Comparison of ENCODE assay signal across 8 mouse cellular contexts in the genomic region with DNA sequence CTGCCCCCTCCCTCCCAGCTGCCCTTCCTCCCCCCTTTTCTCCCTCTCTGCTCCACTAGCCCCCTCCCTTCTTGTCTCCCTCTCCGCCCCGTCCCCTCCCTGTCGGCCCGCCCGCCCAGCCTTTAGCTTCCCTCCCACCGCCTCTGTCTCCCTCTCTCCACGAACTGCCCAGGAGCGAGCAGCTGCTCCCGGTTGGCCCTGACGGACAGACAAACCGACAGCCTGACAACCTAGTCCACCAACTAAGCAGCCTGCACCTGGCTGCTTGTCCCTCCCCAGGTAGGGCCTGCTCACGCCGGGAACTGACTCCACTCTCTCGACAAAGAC. TPM values are rescaled to one million over a fixed set of nuclear protein-coding genes. Genes with fewer than 3 reads are reported as not detected.
DNase-seq lines count a peak whose midpoint lies in the region; ATAC-seq and TF ChIP-seq lines count a peak whose summit lies in the region.

TSS of gene Bgn (plus strand) at position 119 of the 327 bp plus-strand sequence.

- H3K4me3 ChIP-seq in thymus, adult 2 months (ENCODE audit: control insufficient read depth, insufficient read depth, low read length), result no peak within 1 kb of the TSS
- no peak within 1 kb of the TSS for H3K4me3 ChIP-seq in forebrain, embryonic 15.5 days
- peak within 1 kb of the TSS; percentile 37 for H3K4me3 ChIP-seq in hindbrain, embryonic 10.5 days
- peak within 1 kb of the TSS; percentile 15 for H3K4me3 ChIP-seq in limb, embryonic 11.5 days (ENCODE audit: low read depth, low read length)
- peak within 1 kb of the TSS; percentile 23 for H3K4me3 ChIP-seq in neural tube, embryonic 13.5 days

- H3K36me3 ChIP-seq in thymus, adult 2 months (ENCODE audit: control insufficient read depth, insufficient read depth, low read length), result no peaks in the 10 kb centered on the region
- H3K36me3 ChIP-seq in forebrain, embryonic 15.5 days, result no peaks in the 10 kb centered on the region
- no peaks in the 10 kb centered on the region for H3K36me3 ChIP-seq in hindbrain, embryonic 10.5 days
- H3K36me3 ChIP-seq in limb, embryonic 11.5 days (ENCODE audit: control insufficient read depth, insufficient read depth, low read length), result no peaks in the 10 kb centered on the region
- no peaks in the 10 kb centered on the region for H3K36me3 ChIP-seq in neural tube, embryonic 13.5 days

- no peaks in the 10 kb centered on the region for H3K4me1 ChIP-seq in thymus, adult 2 months (replicated peaks; ENCODE audit: control insufficient read depth, insufficient read depth, low read length)
- no peaks in the 10 kb centered on the region for H3K4me1 ChIP-seq in forebrain, embryonic 15.5 days
- no peaks in the 10 kb centered on the region for H3K4me1 ChIP-seq in hindbrain, embryonic 10.5 days (replicated peaks)
- peaks cover 6% of the 10 kb centered on the region; the same call in 1 of the 2 replicates for H3K4me1 ChIP-seq in limb, embryonic 11.5 days (ENCODE audit: control insufficient read depth, insufficient read depth, low read length)
- no peaks in the 10 kb centered on the region for H3K4me1 ChIP-seq in neural tube, embryonic 13.5 days (replicated peaks)

- DNase-seq in thymus, adult 2 months, result no peak
- DNase-seq in thymus, postnatal 4 days, result no peak
- peak; percentile 13 for DNase-seq in hindbrain, embryonic 10.5 days (ENCODE audit: low spot score)
- peak; percentile 33 for DNase-seq in limb, embryonic 11.5 days (ENCODE audit: low spot score)
- no peak for DNase-seq in right cerebral cortex, postnatal 10 days (ENCODE audit: low spot score in 2 of 2)
- DNase-seq in right cerebral cortex, postnatal 36 days (ENCODE audit: low spot score in 2 of 2), result no peak

- WGBS in thymus, adult 2 months, result 45% methylated on average over 9 of the region's 14 CpGs
- WGBS in forebrain, embryonic 15.5 days, result 34% methylated on average over 10 of the region's 14 CpGs
- 39% methylated on average over 9 of the region's 14 CpGs for WGBS in hindbrain, embryonic 10.5 days
- 42% methylated on average over 12 of the region's 14 CpGs for WGBS in limb, embryonic 11.5 days
- 26% methylated on average over 14 of the region's 14 CpGs for WGBS in neural tube, embryonic 13.5 days

- no peak within 1 kb of the TSS for H3K27ac ChIP-seq in thymus, adult 2 months (ENCODE audit: control insufficient read depth, insufficient read depth, low read length)
- H3K27ac ChIP-seq in forebrain, embryonic 15.5 days (replicated peaks), result no peak within 1 kb of the TSS
- H3K27ac ChIP-seq in hindbrain, embryonic 10.5 days, result peak within 1 kb of the TSS; percentile 59
- H3K27ac ChIP-seq in limb, embryonic 11.5 days (replicated peaks; ENCODE audit: low read depth, low read length), result no peak within 1 kb of the TSS
- H3K27ac ChIP-seq in neural tube, embryonic 13.5 days (replicated peaks), result no peak within 1 kb of the TSS

- no peak within 1 kb of the TSS for H3K9ac ChIP-seq in forebrain, embryonic 15.5 days (replicated peaks)
- no peak within 1 kb of the TSS; the same call in 1 of the 2 replicates for H3K9ac ChIP-seq in limb, embryonic 11.5 days (ENCODE audit: low read length)
- 0 out of 2 replicates have a peak within 1 kb of the TSS, but pooled peaks have one; percentile 31 for H3K9ac ChIP-seq in neural tube, embryonic 13.5 days

- ATAC-seq in forebrain, embryonic 15.5 days (replicated peaks), result no peak
- no peak for ATAC-seq in limb, embryonic 11.5 days (ENCODE audit: insufficient number of reproducible peaks, low FRiP score, low TSS enrichment, low read depth)
- no peak for ATAC-seq in neural tube, embryonic 13.5 days (ENCODE audit: low read depth)

- H3K27me3 ChIP-seq in thymus, adult 2 months (ENCODE audit: control insufficient read depth, insufficient read depth, low read length), result no peaks in the 10 kb centered on the region
- H3K27me3 ChIP-seq in forebrain, embryonic 15.5 days, result no peaks in the 10 kb centered on the region
- H3K27me3 ChIP-seq in hindbrain, embryonic 10.5 days (ENCODE audit: insufficient read depth, poor library complexity, severe bottlenecking), result peaks cover 57% of the 10 kb centered on the region
- peaks cover 3% of the 10 kb centered on the region; the same call in 1 of the 2 replicates for H3K27me3 ChIP-seq in limb, embryonic 11.5 days (ENCODE audit: control insufficient read depth, insufficient read depth, low read length)
- H3K27me3 ChIP-seq in neural tube, embryonic 13.5 days, result no peaks in the 10 kb centered on the region

- no peaks in the 10 kb centered on the region for H3K9me3 ChIP-seq in forebrain, embryonic 15.5 days
- H3K9me3 ChIP-seq in hindbrain, embryonic 10.5 days, result no peaks in the 10 kb centered on the region
- H3K9me3 ChIP-seq in limb, embryonic 11.5 days (ENCODE audit: control insufficient read depth, low read length), result no peaks in the 10 kb centered on the region
- H3K9me3 ChIP-seq in neural tube, embryonic 13.5 days, result no peaks in the 10 kb centered on the region

- TF ChIP-seq CTCF in thymus, adult 2 months (IDR thresholded peaks at IDR 0.05; ENCODE audit: borderline replicate concordance, control insufficient read depth, extremely low read depth, insufficient read depth, low read length, poor library complexity), result no peak

- no peak for TF ChIP-seq POLR2A in thymus, adult 2 months (IDR thresholded peaks at IDR 0.05; ENCODE audit: control insufficient read depth, extremely low read depth, insufficient read depth, low read length, poor library complexity)

- no peak within 1 kb of the TSS for H3K4me2 ChIP-seq in forebrain, embryonic 15.5 days (replicated peaks)
- peak within 1 kb of the TSS; percentile 47 for H3K4me2 ChIP-seq in limb, embryonic 11.5 days (ENCODE audit: low read depth, severe bottlenecking)
- H3K4me2 ChIP-seq in neural tube, embryonic 13.5 days, result peak within 1 kb of the TSS; percentile 37

RNA-seq across cellular contexts. Expression of gene Bgn, which starts in this region (rescaled TPM):
- polyA plus RNA-seq in thymus, adult 2 months (2012; rRNA removed), result 83.6 and 91.6 TPM in 2 replicates
- polyA plus RNA-seq in forebrain, embryonic 15.5 days (2015; fragmentation: Nextera tagmentation; extraction: Ambion mirVana), result 12.8 and 13.4 TPM in 2 replicates
- 17.0 and 24.3 TPM in 2 replicates for polyA plus RNA-seq in hindbrain, embryonic 10.5 days (2016; fragmentation: Nextera tagmentation; extraction: Ambion mirVana)
- polyA plus RNA-seq in limb, embryonic 11.5 days (2014; fragmentation: Nextera tagmentation; extraction: Ambion mirVana), result 22.0 and 23.1 TPM in 2 replicates
- polyA plus RNA-seq in neural tube, embryonic 13.5 days (2015; fragmentation: Nextera tagmentation; extraction: Ambion mirVana), result 32.8 and 35.2 TPM in 2 replicates

Comparison
In these comparisons a context has a peak if more than half of its experiments do, and no peak if none do; other contexts are left out.
1. DNase-seq: peak in hindbrain, embryonic 10.5 days (single experiment) and limb, embryonic 11.5 days (single experiment); none in thymus, adult 2 months (single experiment), thymus, postnatal 4 days (single experiment), right cerebral cortex, postnatal 10 days (0 of 2) and right cerebral cortex, postnatal 36 days (0 of 2).
2. H3K4me3 ChIP-seq: peak in hindbrain, embryonic 10.5 days (single experiment), limb, embryonic 11.5 days (single experiment) and neural tube, embryonic 13.5 days (single experiment); none in thymus, adult 2 months (single experiment) and forebrain, embryonic 15.5 days (single experiment).